Mouse (Mus musculus) hindbrain, embryonic 11.5 days (tissue): ENCODE measurements around the gene Rbm43. TPM values are rescaled to one million over a fixed set of nuclear protein-coding genes. Genes with fewer than 3 reads are reported as not detected.

Source experiments
- ATAC-seq: fragments of 200-750 bp; cut with Nextera tagmentation; 2 replicates; pipeline ENCODE4 v1.8.0; 2017; ENCODE audit warnings: mild to moderate bottlenecking, moderate TSS enrichment, moderate library complexity; ENCODE audit not compliant: low FRiP score
- DNase-seq: peaks from one replicate; pipeline ENCODE4 v3.0.0-alpha.2; 2015; ENCODE audit warnings: low spot score
- H3K27ac ChIP-seq: fragments of 300-500 bp; sonication (generic); 2 replicates; pipeline ENCODE4 v1.5.1; 2014; ENCODE audit warnings: mild to moderate bottlenecking, low read depth, low read length
- H3K27me3 ChIP-seq: fragments of 300-500 bp; sonication (generic); 2 replicates; pipeline ENCODE4 v1.6.1; 2014; ENCODE audit warnings: mild to moderate bottlenecking, low read length, moderate library complexity, mixed read lengths; ENCODE audit not compliant: control insufficient read depth, insufficient read depth
- H3K36me3 ChIP-seq: fragments of 300-500 bp; sonication (generic); 2 replicates; pipeline ENCODE4 v1.6.1; 2014; ENCODE audit warnings: mild to moderate bottlenecking, low read length, moderate library complexity, mixed read lengths; ENCODE audit not compliant: control insufficient read depth, insufficient read depth
- H3K4me1 ChIP-seq: fragments of 300-500 bp; sonication (generic); replicated peaks from 2 replicates; pipeline ENCODE4 v1.6.1; 2014; ENCODE audit warnings: low read length, mixed read lengths; ENCODE audit not compliant: control insufficient read depth, insufficient read depth
- H3K4me2 ChIP-seq: fragments of 300-500 bp; sonication (generic); replicated peaks from 2 replicates; pipeline ENCODE4 v1.6.1; 2014; ENCODE audit warnings: mild to moderate bottlenecking, low read depth, low read length
- H3K4me3 ChIP-seq: fragments of 300-500 bp; sonication (generic); 2 replicates; pipeline ENCODE4 v1.5.1; 2014; ENCODE audit warnings: low read depth, low read length
- H3K9ac ChIP-seq: fragments of 300-500 bp; sonication (generic); 2 replicates; pipeline ENCODE4 v1.6.1; 2014; ENCODE audit warnings: low read depth, low read length
- H3K9me3 ChIP-seq: fragments of 300-500 bp; sonication (generic); 2 replicates; pipeline ENCODE4 v1.6.1; 2016; ENCODE audit warnings: low read length; ENCODE audit not compliant: control insufficient read depth
- WGBS: fragments of 180-500 bp; shearing (Covaris S2); extraction: QIAGEN DNeasy Blood & Tissue Kit; methylation state at CpG from one replicate; pipeline ENCODE4 v1.1.7; 2014; 5-methylcytosine and 5-hydroxymethylcytosine counted together
- polyA plus RNA-seq: library from polyadenylated mRNA; unstranded; fragments of >200 nt; fragmentation: Nextera tagmentation; extraction: Ambion mirVana; gene quantifications from 2 replicates; pipeline ENCODE4 v1.2.1, GENCODE M21; 2014

Rbm43 gene
- polyA plus RNA-seq, 1 experiment from 2014 or later: 6.9 TPM

DNA sequence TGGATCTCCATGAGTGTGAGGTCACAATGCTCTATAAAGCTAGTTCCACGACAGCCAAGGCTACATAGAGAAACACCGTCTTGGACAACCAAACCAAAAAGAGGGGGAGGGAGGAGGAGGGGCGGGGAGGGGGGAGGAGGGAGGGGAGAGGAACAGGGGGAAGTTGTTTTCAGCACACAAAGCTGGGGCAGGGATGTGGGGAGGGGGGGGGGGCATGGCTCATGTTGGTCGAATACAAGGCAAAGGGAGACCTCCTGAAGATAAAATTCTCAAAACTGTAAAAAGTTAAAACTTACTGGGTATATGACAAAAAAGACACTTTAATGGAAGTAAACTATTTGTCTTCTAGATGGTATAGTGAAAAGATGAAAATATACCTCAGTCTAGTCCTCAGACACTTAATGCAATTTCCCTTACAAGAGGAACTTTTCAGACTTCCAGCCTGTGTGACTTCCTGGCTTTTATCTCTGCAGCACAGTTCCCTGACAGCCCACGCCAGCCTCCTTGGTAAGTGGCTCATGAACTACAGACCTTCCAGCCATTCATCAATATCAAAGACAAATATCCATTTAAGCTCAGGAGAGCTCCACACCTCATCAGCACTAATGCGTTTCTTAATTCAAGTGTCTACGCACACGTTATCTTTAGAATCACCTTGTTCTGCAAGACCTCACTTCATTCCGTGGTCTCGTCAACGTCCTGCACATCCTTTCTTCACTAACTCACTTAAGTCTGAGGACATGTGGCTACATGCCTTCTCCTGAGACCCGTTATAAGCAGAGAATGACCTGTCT is 1.4 kb downstream of the Rbm43 start:
- H3K9me3 ChIP-seq: no peaks in the 10 kb centered on the region
- 66% methylated on average over 11 of the region's 12 CpGs for WGBS
- H3K4me3 ChIP-seq: no peak overlapping the region
- H3K9ac ChIP-seq: no peak overlapping the region
- no peaks in the 10 kb centered on the region for H3K4me1 ChIP-seq
- no peaks in the 10 kb centered on the region for H3K27me3 ChIP-seq
- peak; percentile 19 for DNase-seq
- no peak overlapping the region for H3K4me2 ChIP-seq
- no peak overlapping the region for H3K27ac ChIP-seq
- ATAC-seq: no peak
- H3K36me3 ChIP-seq: no peaks in the 10 kb centered on the region

DNA sequence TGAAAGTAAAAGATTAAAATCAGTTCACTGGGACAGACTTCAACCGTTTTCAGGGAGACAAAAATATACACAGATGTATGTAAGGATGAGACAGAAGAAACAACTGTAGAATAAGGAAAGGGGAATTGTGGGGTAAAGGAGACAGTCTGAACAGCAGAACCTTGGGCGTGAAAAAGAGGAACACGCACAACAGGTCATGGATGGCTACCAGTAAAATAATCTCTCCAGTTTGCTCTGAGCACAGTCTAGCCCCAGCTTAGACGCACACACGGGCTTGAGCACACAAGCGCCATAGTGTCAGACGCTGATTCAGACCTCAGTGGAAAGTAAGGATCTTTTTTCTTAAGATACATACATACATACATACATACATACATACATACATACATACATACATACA is 3.7 kb downstream of the Rbm43 start:
- H3K9me3 ChIP-seq: no peaks in the 10 kb centered on the region
- H3K27me3 ChIP-seq: no peaks in the 10 kb centered on the region
- DNase-seq (no peak), ATAC-seq (no peak)
- H3K4me2 ChIP-seq: no peak overlapping the region
- no peaks in the 10 kb centered on the region for H3K4me1 ChIP-seq
- H3K4me3 ChIP-seq: no peak overlapping the region
- H3K9ac ChIP-seq: no peak overlapping the region
- H3K27ac ChIP-seq: no peak overlapping the region
- WGBS: 88% methylated on average over 7 of the region's 7 CpGs
- no peaks in the 10 kb centered on the region for H3K36me3 ChIP-seq

DNA sequence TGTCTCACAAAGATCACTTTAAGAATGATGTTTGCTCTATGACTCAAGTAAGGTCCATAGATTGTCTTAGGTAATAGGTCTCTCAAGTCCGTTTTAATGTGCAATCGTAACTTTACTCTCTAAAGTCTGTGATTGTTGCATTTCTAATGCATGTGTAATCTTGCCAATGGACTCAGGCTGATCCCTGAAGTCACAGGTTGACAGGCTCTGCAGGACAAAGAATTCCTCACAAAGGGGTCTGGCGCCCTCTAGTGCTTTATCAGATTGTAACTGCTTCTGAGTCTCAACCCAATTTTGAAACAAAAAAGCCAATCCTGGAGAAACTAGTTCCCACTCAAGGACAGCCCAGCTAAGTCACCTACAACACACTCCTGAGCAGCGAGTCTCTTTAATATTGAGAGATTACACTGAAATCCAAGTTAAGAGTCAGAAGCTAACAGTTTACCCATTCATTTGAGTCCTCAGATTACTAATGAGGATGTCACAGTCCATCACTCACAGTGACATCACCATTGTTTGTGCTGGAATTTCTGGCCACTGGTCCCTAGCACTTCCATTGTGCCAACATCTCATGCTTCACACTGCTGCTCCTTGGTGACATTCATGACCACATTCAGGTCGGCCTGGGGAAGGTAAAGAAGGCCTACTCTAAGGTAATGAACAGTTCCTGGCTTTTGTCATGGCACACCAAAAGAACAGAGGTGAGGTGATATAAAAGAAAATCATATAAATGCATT is 19.9 kb downstream of the Rbm43 start:
- no peaks in the 10 kb centered on the region for H3K36me3 ChIP-seq
- H3K4me3 ChIP-seq: no peak overlapping the region
- no peak overlapping the region for H3K4me2 ChIP-seq
- H3K9ac ChIP-seq: no peak overlapping the region
- ATAC-seq: peak; percentile 85
- H3K27ac ChIP-seq: no peak overlapping the region
- no peaks in the 10 kb centered on the region for H3K4me1 ChIP-seq
- H3K9me3 ChIP-seq: no peaks in the 10 kb centered on the region
- peak; percentile 89 for DNase-seq
- 12% methylated on average over 5 of the region's 5 CpGs for WGBS
- no peaks in the 10 kb centered on the region for H3K27me3 ChIP-seq

DNA sequence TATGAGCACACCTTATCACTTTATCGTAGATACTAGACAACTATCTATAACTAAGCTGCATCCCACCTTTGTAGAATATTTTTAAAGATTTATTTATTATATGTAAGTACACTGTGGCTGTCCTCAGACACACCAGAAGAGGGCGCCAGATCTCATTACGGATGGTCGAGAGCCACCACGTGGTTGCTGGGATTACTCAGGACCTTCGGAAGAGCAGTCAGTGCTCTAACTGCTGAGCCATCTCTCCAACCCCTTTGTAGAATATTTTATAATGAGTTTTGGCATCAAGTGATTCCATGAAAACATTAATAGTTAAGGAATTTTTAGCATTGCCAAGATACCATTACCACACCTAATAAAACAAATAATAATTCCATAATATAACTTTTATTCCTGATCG is 20.4 kb downstream of the Rbm43 start:
- no peaks in the 10 kb centered on the region for H3K4me1 ChIP-seq
- no peak overlapping the region for H3K9ac ChIP-seq
- DNase-seq: no peak
- H3K27me3 ChIP-seq: no peaks in the 10 kb centered on the region
- WGBS: 54% methylated on average over 7 of the region's 7 CpGs
- no peaks in the 10 kb centered on the region for H3K9me3 ChIP-seq
- no peak overlapping the region for H3K4me2 ChIP-seq
- no peak overlapping the region for H3K4me3 ChIP-seq
- H3K36me3 ChIP-seq: no peaks in the 10 kb centered on the region
- no peak overlapping the region for H3K27ac ChIP-seq
- no peak for ATAC-seq

DNA sequence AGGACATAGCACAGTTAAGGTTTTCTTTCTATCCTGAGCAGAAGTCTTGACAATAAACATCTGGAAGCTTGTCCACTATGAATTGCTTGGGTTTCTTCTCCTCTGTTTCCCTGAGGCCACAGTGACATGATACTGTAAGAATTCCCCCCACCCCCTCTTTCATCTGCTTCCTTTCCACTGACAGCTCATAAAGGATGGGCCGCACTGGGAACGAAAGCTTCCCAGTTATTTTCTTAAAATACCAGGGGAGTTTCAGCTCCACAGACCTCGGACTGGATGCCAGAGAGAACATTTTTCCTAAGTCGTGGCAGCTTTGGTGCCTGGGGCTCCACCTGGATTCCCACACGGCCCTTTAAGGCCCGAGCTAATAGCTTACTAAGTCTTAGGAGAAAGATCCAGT is 22.2 kb downstream of the Rbm43 start:
- Histone ChIP-seq H3K9me3 (no peaks in the 10 kb centered on the region), H3K9ac (no peak overlapping the region), H3K27me3 (no peaks in the 10 kb centered on the region), H3K4me2 (no peak overlapping the region), H3K27ac (no peak overlapping the region), H3K36me3 (no peaks in the 10 kb centered on the region), H3K4me1 (no peaks in the 10 kb centered on the region), H3K4me3 (no peak overlapping the region)
- WGBS: 39% methylated on average over 6 of the region's 6 CpGs
- DNase-seq (no peak), ATAC-seq (no peak)

- Histone ChIP-seq H3K4me3 (no peak overlapping the region), H3K27me3 (no peaks in the 10 kb centered on the region), H3K27ac (no peak overlapping the region), H3K4me1 (no peaks in the 10 kb centered on the region), H3K36me3 (no peaks in the 10 kb centered on the region), H3K9ac (no peak overlapping the region), H3K9me3 (no peaks in the 10 kb centered on the region), H3K4me2 (no peak overlapping the region)
- DNase-seq (no peak), ATAC-seq (no peak)
- 94% methylated on average over 2 of the region's 2 CpGs for WGBS
These were observed 23.1 kb downstream of the Rbm43 start for GRCm38 (mm10) chr2:51911864-51912263.

GRCm38 (mm10) chr2:51907538-51908110 is 27.3 kb downstream of the Rbm43 start:
- ATAC-seq (no peak), DNase-seq (no peak)
- no peak overlapping the region for H3K4me2 ChIP-seq
- H3K27me3 ChIP-seq: no peaks in the 10 kb centered on the region
- H3K4me1 ChIP-seq: no peaks in the 10 kb centered on the region
- 54% methylated on average over 4 of the region's 4 CpGs for WGBS
- no peaks in the 10 kb centered on the region for H3K9me3 ChIP-seq
- H3K9ac ChIP-seq: no peak overlapping the region
- no peak overlapping the region for H3K4me3 ChIP-seq
- H3K27ac ChIP-seq: no peak overlapping the region
- no peaks in the 10 kb centered on the region for H3K36me3 ChIP-seq

GRCm38 (mm10) chr2:51905637-51906036 is 29.3 kb downstream of the Rbm43 start:
- 80% methylated on average over 8 of the region's 8 CpGs for WGBS
- Histone ChIP-seq H3K4me1 (no peaks in the 10 kb centered on the region), H3K9ac (no peak overlapping the region), H3K27me3 (no peaks in the 10 kb centered on the region), H3K36me3 (no peaks in the 10 kb centered on the region), H3K27ac (no peak overlapping the region), H3K4me3 (no peak overlapping the region), H3K4me2 (no peak overlapping the region), H3K9me3 (no peaks in the 10 kb centered on the region)
- no peak for ATAC-seq
- no peak for DNase-seq
